Mouse (Mus musculus): Measurements from ENCODE around the gene Rcn3. TPM values are rescaled to one million over a fixed set of nuclear protein-coding genes. Genes with fewer than 3 reads are reported as not detected.
"Not testable (repeated sequence)": the region's sequence is repeated elsewhere in the genome, so short reads cannot be mapped to it uniquely, and the experiment has no call there.

The Rcn3 gene
- total RNA-seq, 1 experiment from 2014 or later = 52.6 TPM

DNA sequence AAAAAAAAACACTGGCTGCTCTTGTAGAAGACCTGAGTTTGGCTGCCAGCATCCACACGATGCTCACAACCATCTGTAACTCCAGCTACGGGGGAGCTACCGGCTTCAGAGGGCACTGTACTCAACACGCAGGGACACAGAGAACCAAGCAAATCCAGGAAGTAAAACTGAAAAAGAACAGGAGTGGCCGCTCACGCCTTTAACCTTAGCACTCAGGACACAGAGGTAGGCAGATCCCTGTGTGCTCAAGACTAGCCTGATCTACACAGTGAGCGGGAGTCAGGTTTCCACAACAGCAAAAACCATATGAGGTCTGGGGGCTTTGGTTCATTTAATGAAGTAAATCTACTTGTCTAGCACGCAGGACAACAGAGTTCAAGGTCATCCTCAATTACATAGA, 13.5 kb upstream of the Rcn3 start:
- no peak for ATAC-seq (replicated peaks in 1 of 2; ENCODE audit: insufficient read depth in 1 of 2, low FRiP score in 2 of 2, low TSS enrichment in 1 of 2, low read depth in 1 of 2, poor library complexity in 2 of 2, severe bottlenecking in 2 of 2)

DNA sequence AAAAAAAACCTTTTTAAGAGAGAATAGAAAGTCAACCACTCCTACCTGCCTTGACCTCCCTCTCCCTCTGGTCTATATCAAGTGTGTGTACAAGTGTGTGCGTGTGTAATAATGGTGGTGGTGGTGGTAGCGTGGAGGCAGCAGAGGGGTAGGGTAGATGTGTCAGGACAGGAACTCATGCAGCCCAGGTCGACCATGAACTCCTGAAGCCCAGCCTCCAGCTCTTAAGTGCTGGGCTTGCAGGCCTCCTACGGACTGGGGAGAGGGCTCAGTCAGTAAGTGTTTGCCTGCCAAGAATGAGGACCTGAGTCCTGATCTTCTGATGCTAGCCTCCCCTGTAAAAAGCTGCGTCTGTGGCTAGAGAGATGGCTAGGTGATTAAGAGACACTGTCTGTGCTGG, 12.9 kb upstream of the Rcn3 start:
- ATAC-seq (replicated peaks in 1 of 2; ENCODE audit: insufficient read depth in 1 of 2, low FRiP score in 2 of 2, low TSS enrichment in 1 of 2, low read depth in 1 of 2, poor library complexity in 2 of 2, severe bottlenecking in 2 of 2) = no peak

DNA sequence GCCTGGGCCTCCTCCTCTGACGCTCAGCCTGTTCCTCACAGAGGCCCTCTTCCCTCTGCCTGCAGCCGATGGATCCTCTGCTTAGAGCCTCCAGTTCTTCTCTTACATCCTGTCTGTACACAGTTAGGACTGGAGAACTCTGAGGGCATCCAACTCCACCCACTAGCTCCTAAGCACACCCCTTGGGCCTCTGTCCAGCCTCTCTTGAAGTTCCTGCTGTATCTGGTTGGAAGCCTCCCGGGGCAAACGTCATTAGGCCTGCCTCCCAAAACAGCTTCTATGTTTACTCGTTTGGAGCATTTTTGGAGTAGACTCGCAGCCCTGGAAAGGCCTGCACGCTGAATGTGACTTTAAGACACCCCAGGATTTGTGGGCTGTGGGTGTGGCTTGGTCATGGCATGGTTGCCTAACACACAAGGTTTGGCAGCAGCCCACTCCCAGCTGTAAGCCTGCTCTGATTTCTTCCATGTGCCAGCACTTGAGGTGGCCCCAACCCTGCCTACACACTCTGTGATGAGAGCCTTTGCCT, 11.7 kb upstream of the Rcn3 start, which contains the start of gene Fcgrt:
TSS of gene Fcgrt (minus strand) at position 200 of the 529 bp plus-strand sequence.
- ATAC-seq (replicated peaks in 1 of 2; ENCODE audit: insufficient read depth in 1 of 2, low FRiP score in 2 of 2, low TSS enrichment in 1 of 2, low read depth in 1 of 2, poor library complexity in 2 of 2, severe bottlenecking in 2 of 2) = peak; percentile 86 to 94

DNA sequence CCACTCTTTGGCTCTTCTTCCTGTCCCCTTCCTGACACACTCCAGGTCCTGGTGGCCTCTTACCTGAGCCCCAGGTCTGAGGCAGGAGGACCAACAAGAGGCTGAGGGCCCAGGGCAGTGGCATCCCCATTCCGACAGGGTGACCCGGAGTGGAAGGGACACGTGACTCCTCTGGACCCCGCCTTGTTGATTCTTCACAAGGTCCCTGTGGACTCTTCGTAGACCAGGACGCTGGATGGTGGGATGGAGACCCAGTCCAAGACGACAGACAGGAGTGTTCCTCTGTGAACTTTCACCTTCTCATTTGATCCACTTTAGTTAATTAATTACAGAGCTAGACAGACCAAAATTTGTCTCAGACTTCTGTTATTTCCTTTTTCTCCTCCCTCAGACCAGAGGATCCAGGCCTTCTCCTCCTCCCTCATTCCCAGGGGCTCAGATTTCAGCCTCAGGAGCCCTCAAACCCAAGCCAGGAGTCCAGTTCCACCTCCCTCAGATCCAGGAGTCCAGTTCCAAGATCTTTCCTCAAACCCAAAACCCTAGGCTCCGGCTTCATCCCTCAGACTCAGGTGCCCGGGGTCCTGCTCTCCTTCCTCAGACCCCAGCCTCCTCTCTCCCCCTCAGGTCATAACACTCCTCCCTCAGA, 11.0 kb upstream of the Rcn3 start:
- no peak for ATAC-seq (replicated peaks in 1 of 2; ENCODE audit: insufficient read depth in 1 of 2, low FRiP score in 2 of 2, low TSS enrichment in 1 of 2, low read depth in 1 of 2, poor library complexity in 2 of 2, severe bottlenecking in 2 of 2)

DNA sequence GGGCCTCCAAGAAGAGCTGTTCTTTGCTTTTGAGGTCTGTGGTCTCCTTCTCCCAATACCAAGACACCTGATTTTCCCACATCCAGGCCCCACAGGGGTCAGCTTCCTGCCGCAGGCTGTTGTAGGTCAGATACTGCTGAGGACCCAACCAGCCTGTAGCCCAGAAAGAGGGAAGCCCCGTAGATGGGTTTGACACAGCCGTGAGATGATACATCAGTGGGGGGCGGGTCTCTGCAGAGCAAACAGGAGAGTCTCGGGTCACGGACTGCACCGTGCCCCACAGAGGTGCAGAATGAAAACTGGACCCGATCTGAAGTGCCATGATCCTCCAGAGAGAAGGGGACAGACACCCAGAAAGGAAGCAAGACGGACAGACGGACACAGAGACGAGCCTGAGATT, 10.4 kb upstream of the Rcn3 start:
- ATAC-seq (replicated peaks in 1 of 2; ENCODE audit: insufficient read depth in 1 of 2, low FRiP score in 2 of 2, low TSS enrichment in 1 of 2, low read depth in 1 of 2, poor library complexity in 2 of 2, severe bottlenecking in 2 of 2) = no peak

DNA sequence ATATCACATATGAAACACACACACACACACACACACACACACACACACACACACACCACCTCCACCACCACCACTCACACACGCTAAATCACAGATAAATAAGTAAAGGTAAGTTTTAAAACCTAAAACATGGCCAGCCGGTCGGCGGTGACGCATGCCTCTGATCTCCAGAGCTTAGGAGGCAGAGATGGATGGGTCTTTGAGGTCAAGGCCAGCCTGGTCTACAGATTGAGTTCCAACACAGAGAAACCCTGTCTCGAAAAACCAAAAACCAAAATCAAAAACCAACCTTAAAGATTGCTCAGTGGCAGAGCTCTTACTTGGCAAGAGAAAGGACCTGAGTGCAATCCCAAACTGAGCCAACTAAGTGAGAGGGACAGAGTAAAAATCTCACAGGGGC, 8.0 kb upstream of the Rcn3 start:
- no peak for ATAC-seq (replicated peaks in 1 of 2; ENCODE audit: insufficient read depth in 1 of 2, low FRiP score in 2 of 2, low TSS enrichment in 1 of 2, low read depth in 1 of 2, poor library complexity in 2 of 2, severe bottlenecking in 2 of 2)

DNA sequence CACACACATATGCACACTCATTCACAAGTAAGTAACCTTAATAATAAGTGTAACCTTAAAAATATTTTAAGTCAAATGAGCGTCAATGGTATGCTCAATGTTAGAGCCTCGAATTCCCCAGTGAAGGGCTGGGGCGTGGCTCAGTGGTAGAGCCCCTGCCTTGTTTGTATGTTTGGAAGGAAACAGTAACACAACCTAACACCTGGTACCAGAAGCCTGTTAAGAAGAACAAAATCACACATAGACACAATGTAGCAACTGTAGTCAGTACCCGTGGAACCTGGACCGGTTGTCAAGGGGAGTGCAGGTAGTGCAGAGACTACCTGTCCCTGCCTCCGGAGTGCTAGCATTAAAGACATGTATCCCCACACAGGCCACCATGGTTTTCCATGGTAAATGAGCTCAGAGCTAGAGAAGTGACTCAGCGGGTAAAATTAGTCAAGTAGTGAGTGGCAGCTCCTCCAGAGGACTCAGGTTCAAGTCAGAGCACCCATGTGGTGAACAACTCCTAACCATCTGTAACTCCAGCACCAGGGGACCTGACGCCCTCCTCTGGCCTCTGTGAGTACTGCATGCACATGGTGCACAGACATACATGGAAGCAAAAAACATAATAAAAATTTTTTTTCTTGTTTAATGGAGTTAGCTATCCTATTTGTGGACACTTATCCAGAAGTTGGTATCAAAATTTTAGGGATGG, 6.7 kb upstream of the Rcn3 start:
- ATAC-seq (replicated peaks in 1 of 2; ENCODE audit: insufficient read depth in 1 of 2, low FRiP score in 2 of 2, low TSS enrichment in 1 of 2, low read depth in 1 of 2, poor library complexity in 2 of 2, severe bottlenecking in 2 of 2) = no peak

DNA sequence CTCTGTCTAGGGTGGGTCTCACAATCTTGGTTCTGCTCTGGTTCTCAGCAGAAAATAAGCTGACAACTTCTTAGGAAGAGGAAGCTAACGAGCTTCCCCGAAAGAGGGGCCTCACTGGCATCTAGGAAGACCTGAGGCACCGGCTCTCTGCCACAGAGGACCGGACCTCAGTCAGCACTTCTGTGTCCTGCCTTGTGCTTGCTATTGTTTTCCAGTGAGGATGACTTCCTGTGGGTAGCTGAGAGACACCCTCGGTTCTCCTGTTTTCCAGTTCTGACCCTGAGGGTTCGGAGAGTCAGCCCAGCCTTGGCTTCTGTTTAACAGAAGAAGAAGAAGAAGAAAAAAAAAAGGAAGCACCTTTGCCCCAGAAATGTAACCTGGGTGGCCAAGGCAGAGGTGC, 5.5 kb upstream of the Rcn3 start:
- ATAC-seq (replicated peaks in 1 of 2; ENCODE audit: insufficient read depth in 1 of 2, low FRiP score in 2 of 2, low TSS enrichment in 1 of 2, low read depth in 1 of 2, poor library complexity in 2 of 2, severe bottlenecking in 2 of 2) = peak in 1 of 2 experiments; percentile 29; a peak in 1 of 4 replicates

DNA sequence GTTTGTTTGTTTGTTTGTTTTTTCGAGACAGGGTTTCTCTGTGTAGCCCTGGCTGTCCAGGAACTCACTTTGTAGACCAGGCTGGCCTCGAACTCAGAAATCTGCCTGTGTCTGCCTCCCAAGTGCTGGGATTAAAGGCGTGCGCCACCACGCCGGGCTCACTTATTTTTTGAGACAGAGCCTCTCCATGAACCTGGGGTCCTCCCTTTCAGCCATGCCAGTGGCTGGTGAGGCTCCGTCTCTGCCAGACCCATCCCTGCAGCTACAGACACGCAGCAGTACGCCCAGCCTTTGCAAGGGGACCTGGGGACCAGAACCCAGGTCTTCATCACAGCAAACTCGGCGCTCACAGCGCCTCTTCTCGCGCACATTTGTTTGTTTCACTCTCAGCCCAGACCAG, 3.9 kb upstream of the Rcn3 start:
- not testable (repeated sequence) for ATAC-seq (replicated peaks in 1 of 2; ENCODE audit: insufficient read depth in 1 of 2, low FRiP score in 2 of 2, low TSS enrichment in 1 of 2, low read depth in 1 of 2, poor library complexity in 2 of 2, severe bottlenecking in 2 of 2)

DNA sequence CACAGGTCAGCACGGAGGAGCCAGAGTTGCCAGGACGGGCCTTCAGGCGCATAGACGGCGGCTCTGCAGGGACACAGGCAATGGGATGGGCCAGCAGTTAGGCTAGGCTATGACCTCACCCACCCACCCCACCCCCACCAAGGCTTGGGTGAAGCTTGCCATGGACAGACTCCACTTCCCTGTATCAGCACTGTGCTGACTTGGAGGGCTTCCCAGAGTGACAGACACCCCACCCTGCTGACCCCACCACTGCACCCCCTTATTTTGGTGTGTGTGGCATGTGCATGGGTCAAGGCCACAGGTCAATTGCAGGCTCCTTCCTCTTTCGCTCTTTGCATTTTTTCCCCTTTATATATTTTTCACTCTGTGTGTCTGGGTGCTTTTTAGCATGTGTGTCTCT, 3.3 kb upstream of the Rcn3 start:
- no peak for ATAC-seq (replicated peaks in 1 of 2; ENCODE audit: insufficient read depth in 1 of 2, low FRiP score in 2 of 2, low TSS enrichment in 1 of 2, low read depth in 1 of 2, poor library complexity in 2 of 2, severe bottlenecking in 2 of 2)

DNA sequence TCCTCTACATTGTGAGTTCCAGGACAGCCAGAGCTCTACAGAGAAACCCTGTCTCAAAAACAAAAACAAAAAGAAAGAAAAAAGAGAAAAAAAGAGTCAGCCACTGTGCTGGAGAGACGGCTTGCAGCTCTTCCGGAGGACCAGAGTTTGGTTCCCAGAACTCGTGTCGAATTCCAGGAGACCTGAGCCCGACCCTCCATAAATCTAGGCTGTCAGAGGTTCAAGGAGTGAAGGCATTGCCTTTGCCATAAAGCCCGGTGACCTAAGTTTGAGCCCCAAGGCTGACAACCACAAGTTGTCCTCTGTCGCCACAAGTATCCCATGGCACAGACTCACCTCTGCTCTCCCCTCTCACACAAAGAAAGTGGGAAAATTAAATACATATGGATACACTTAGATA, 2.1 kb upstream of the Rcn3 start:
- ATAC-seq (replicated peaks in 1 of 2; ENCODE audit: insufficient read depth in 1 of 2, low FRiP score in 2 of 2, low TSS enrichment in 1 of 2, low read depth in 1 of 2, poor library complexity in 2 of 2, severe bottlenecking in 2 of 2) = no peak

DNA sequence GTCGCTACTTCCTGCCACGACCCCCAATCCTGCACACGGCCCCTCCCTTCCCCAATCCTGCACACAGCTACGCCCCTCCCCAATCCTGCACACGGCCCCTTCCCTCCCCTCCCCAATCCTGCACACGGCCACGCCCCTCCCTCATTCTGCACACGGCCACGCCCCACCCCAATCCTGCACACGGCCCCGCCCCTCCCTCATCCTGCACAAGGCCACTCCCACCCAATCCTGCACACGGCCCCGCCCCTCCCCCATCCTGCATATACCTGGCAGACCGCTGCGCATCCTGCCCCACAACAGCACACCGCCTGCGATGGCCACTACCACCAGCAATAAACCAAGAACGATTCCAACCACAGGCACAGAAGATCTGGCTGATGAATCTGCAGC, 1.5 kb upstream of the Rcn3 start:
- ATAC-seq (replicated peaks in 1 of 2; ENCODE audit: insufficient read depth in 1 of 2, low FRiP score in 2 of 2, low TSS enrichment in 1 of 2, low read depth in 1 of 2, poor library complexity in 2 of 2, severe bottlenecking in 2 of 2) = no peak

DNA sequence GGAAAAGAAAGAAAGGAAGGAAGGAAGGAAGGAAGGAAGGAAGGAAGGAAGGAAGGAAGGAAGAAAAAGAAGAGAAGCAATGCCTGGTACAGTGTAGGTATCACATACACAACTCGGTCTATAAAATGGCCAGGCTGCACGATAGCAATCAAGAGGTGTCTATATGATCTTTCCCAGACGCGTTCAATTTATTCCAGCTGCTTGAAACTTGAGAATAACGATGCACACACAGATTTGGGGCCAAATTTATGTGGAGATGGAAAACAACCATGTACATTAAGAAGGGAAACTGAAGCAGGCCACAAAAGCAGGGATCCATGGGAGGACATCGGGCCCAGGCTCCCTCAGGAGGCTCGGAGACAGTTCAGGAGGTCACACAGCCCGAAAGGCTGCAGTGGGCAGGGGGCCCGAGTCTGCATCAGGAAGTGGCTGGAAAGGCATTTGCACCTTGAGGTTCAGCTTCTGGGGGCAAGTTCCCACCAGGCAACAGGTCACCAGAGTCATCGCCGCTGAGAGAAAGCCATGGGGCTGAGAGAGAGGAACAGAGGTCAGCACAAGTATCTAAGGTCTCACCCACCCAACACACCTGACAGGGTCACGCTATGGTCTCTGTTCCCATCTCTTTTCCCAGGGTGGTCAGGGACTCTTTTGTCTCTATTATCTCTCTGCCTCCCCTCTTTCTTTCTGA, 951 bp upstream of the Rcn3 start:
- ATAC-seq (replicated peaks in 1 of 2; ENCODE audit: insufficient read depth in 1 of 2, low FRiP score in 2 of 2, low TSS enrichment in 1 of 2, low read depth in 1 of 2, poor library complexity in 2 of 2, severe bottlenecking in 2 of 2) = no peak

DNA sequence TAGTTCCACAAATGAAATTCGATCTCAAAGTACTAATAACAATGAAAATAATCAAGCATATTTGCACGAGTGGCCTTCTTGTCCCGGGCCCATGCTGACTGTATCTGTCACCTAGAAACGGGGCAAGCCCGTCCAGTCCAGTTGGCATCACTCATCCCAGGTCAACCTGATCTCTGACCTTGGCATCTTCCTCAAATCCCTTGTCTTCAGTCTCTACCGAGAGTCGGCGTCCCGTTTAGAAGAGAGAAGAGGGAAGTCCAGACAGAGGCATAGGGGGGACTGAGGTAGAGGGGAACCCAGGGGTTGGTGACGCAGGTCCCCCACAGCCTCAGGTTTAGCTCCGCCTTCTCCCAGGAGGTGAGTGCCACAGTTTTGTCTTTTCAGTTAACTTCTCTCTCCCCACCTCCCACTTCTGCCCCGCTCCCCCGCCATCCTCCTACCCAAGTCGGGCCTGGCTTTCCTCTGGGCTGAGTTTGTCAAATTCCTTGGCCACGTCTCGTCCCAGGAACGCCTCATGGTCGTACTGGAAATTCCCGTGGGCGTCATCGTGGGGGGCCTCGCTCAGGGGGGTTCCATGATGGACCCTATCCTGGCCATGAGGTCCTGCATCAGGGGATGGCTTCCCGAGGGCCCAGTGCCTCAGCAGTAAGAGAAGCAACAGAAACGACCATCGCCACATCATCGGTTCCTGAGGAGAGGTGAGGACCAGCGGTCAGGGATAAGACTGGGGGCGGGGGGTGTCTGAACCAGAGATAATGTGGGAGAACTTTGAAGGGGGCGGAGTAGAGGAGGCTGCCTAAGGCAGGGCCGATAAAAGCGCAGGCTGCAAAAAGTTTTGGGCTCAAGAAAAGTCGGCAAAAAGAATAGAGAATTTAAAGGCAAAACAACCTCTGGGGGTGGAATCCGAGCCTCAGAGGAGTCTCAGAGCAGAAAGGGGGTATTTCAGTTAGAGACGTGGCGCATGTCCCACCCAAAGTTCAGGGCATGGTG, 725 bp downstream of the Rcn3 start:
- ATAC-seq (replicated peaks in 1 of 2; ENCODE audit: insufficient read depth in 1 of 2, low FRiP score in 2 of 2, low TSS enrichment in 1 of 2, low read depth in 1 of 2, poor library complexity in 2 of 2, severe bottlenecking in 2 of 2) = peak; percentile 72 to 75

DNA sequence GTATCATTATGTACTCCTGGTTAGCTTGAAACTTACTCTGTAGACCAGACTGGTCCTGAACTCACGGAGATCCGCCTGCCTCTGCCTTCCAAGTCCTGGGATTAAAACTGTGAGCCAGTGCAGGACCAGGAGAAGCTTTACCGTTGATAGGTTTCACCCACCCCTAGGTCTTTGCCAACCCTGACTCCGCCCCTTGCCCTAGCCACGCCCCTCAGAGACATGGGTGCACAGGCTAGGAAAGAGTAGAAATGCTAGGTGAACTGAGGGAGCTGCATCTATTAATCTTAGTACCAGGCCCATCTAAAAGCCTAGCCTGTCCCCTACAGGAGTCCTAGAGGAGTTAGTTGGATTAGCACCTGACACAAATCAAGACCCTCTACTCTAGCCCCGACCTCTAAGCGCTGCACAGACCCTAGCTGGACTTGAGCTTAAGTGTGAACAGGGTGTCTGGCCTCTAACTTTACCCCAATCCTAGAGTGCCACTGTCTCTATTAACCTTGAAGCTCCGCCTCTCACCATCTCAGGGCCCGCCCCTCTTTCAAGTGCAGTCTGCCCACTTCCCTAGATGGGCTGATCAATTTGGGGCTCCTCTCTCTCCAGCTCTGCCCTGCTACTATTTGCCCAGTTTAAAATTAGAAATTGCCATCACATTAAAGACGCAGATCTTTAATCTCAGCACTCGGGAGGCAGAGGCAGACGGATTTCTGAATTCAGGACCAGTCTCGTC, 1.6 kb downstream of the Rcn3 start:
- ATAC-seq (replicated peaks in 1 of 2; ENCODE audit: insufficient read depth in 1 of 2, low FRiP score in 2 of 2, low TSS enrichment in 1 of 2, low read depth in 1 of 2, poor library complexity in 2 of 2, severe bottlenecking in 2 of 2) = peak in 1 of 2 experiments; percentile 51; a peak in 2 of 4 replicates

DNA sequence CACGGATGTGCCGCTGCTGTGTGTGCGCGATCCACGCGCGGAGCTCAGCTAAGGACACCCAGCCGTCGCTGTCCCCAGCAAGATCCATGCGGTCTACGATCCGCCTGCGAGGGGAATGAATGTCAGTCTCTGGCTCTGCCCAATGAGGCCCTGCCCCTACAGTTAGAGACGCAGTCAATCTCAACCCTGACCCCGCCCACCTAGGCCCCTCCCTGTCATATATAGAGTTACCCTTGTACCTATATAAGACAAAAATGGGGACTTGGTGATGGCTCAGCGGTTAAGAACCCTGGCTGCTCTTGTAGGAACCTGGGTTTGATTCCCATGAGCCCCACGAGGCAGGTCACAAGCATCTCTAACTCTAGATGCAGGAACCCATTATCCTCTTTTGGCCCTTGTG, 3.4 kb downstream of the Rcn3 start:
- ATAC-seq (replicated peaks in 1 of 2; ENCODE audit: insufficient read depth in 1 of 2, low FRiP score in 2 of 2, low TSS enrichment in 1 of 2, low read depth in 1 of 2, poor library complexity in 2 of 2, severe bottlenecking in 2 of 2) = no peak

DNA sequence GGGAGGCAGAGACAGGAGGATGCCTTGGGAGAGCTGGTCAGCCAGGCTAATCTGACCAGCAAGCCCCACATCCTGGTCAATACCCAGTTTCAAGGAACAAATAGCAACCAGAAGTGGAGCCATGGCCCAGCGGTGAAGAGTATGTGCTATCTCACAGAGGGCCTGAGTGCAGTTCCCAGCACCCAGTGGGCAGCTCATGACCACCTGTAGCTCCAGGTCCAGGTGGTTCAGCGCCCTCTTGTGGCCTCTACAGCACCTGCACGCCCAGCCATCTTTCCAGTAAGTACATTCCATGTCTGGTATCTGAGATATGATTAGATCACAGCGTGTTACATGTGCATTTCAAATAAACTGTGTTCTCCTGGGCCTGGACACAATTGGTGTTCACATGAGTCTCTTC, 5.9 kb downstream of the Rcn3 start:
- ATAC-seq (replicated peaks in 1 of 2; ENCODE audit: insufficient read depth in 1 of 2, low FRiP score in 2 of 2, low TSS enrichment in 1 of 2, low read depth in 1 of 2, poor library complexity in 2 of 2, severe bottlenecking in 2 of 2) = no peak
